ENCODE assay signal across 9 mouse cellular contexts in genomic region chr14:117267823-117268601, GRCm38 (mm10).
A peak's percentile ranks its signal among the peaks of the same experiment; 100 is the strongest.
DNase-seq lines count a peak whose midpoint lies in the region; ATAC-seq and TF ChIP-seq lines count a peak whose summit lies in the region.
"Had no signal": no experiment of that assay in that cellular context is flagged by ENCODE, and none has a peak within 500 bp of the region (broad histone marks: within the 10 kb centered on the region; RNA-seq: fewer than 3 reads in every experiment).

No protein-coding gene starts in this region.

- peak; percentile 85 for ATAC-seq in midbrain, embryonic 11.5 days (ENCODE audit: low FRiP score)
- no peak for ATAC-seq in midbrain, embryonic 15.5 days (replicated peaks)
- peak; percentile 59; the same call in 1 of the 2 replicates for ATAC-seq in limb, embryonic 13.5 days (ENCODE audit: low FRiP score, low read depth)

- H3K36me3 ChIP-seq in midbrain, embryonic 11.5 days (ENCODE audit: control insufficient read depth, insufficient read depth, low read length): no peaks in the 10 kb centered on the region
- no peaks in the 10 kb centered on the region for H3K36me3 ChIP-seq in midbrain, embryonic 15.5 days (replicated peaks)
- no peaks in the 10 kb centered on the region for H3K36me3 ChIP-seq in limb, embryonic 13.5 days

- no peaks in the 10 kb centered on the region for H3K9me3 ChIP-seq in midbrain, embryonic 11.5 days (ENCODE audit: control insufficient read depth, low read length)
- H3K9me3 ChIP-seq in midbrain, embryonic 15.5 days: no peaks in the 10 kb centered on the region
- no peaks in the 10 kb centered on the region for H3K9me3 ChIP-seq in limb, embryonic 13.5 days

- peaks cover 4% of the 10 kb centered on the region for H3K4me1 ChIP-seq in midbrain, embryonic 11.5 days (ENCODE audit: control insufficient read depth, insufficient read depth, low read length)
- H3K4me1 ChIP-seq in midbrain, embryonic 15.5 days: no peaks in the 10 kb centered on the region
- no peaks in the 10 kb centered on the region for H3K4me1 ChIP-seq in limb, embryonic 13.5 days

- no peak for TF ChIP-seq CTCF in gastrocnemius, adult 2 months (IDR thresholded peaks at IDR 0.05)

- no peaks in the 10 kb centered on the region for H3K27me3 ChIP-seq in midbrain, embryonic 11.5 days (ENCODE audit: control insufficient read depth, insufficient read depth, low read length)
- H3K27me3 ChIP-seq in midbrain, embryonic 15.5 days (replicated peaks): no peaks in the 10 kb centered on the region
- no peaks in the 10 kb centered on the region for H3K27me3 ChIP-seq in limb, embryonic 13.5 days
- H3K27me3 ChIP-seq: CH12.LX had no signal

- no peak overlapping the region for H3K4me2 ChIP-seq in midbrain, embryonic 11.5 days
- H3K4me2 ChIP-seq in midbrain, embryonic 15.5 days: no peak overlapping the region
- no peak overlapping the region for H3K4me2 ChIP-seq in limb, embryonic 13.5 days (replicated peaks)

- intact Hi-C loops in gastrocnemius, adult 2 months (cut with DNase I): no loop called here

- no peak overlapping the region for H3K4me3 ChIP-seq in gastrocnemius, adult 2 months
- no peak overlapping the region for H3K4me3 ChIP-seq in midbrain, embryonic 11.5 days (ENCODE audit: low read depth, low read length)
- no peak overlapping the region for H3K4me3 ChIP-seq in midbrain, embryonic 15.5 days
- no peak overlapping the region for H3K4me3 ChIP-seq in limb, embryonic 13.5 days

- WGBS in midbrain, embryonic 11.5 days: 19% methylated on average over 3 of the region's 3 CpGs
- 23% methylated on average over 3 of the region's 3 CpGs for WGBS in midbrain, embryonic 15.5 days
- 46% methylated on average over 3 of the region's 3 CpGs for WGBS in limb, embryonic 13.5 days

- DNase-seq in gastrocnemius, adult 2 months: peak; percentile 21
- no peak for DNase-seq in gastrocnemius, adult 18-20 months (ENCODE audit: low spot score)
- peak; percentile 85 for DNase-seq in midbrain, embryonic 11.5 days (ENCODE audit: low spot score, missing footprints)
- DNase-seq in embryo, embryonic 9.5 days (ENCODE audit: extremely low spot score): peak; percentile 40
- no peak for DNase-seq in thymus, postnatal 14 days
- DNase-seq in spleen, adult 18-20 months: no peak

- H3K9ac ChIP-seq in midbrain, embryonic 11.5 days (ENCODE audit: low read length): no peak overlapping the region
- H3K9ac ChIP-seq in midbrain, embryonic 15.5 days: no peak overlapping the region
- no peak overlapping the region for H3K9ac ChIP-seq in limb, embryonic 13.5 days

- no peak overlapping the region for H3K27ac ChIP-seq in gastrocnemius, adult 2 months
- H3K27ac ChIP-seq in midbrain, embryonic 11.5 days (ENCODE audit: low read depth, low read length): peak overlapping the region; percentile 25
- H3K27ac ChIP-seq in midbrain, embryonic 15.5 days: no peak overlapping the region
- H3K27ac ChIP-seq in limb, embryonic 13.5 days: no peak overlapping the region

Comparison
In these comparisons a context has a peak if more than half of its experiments do, and no peak if none do; other contexts are left out.
1. DNase-seq: peak in gastrocnemius, adult 2 months (single experiment), midbrain, embryonic 11.5 days (single experiment) and embryo, embryonic 9.5 days (single experiment); none in gastrocnemius, adult 18-20 months (single experiment), thymus, postnatal 14 days (single experiment) and spleen, adult 18-20 months (0 of 2).